Mouse (Mus musculus) kidney, postnatal 36 days (tissue): ENCODE results near the gene Slc16a8.

Experiments used
- DNase-seq, 2 experiments: peaks; one replicate each; pipeline ENCODE4 v3.0.0; 2021 to 2022; ENCODE audit warnings: mixed read lengths in 2 of 2

The Slc16a8 gene

DNA sequence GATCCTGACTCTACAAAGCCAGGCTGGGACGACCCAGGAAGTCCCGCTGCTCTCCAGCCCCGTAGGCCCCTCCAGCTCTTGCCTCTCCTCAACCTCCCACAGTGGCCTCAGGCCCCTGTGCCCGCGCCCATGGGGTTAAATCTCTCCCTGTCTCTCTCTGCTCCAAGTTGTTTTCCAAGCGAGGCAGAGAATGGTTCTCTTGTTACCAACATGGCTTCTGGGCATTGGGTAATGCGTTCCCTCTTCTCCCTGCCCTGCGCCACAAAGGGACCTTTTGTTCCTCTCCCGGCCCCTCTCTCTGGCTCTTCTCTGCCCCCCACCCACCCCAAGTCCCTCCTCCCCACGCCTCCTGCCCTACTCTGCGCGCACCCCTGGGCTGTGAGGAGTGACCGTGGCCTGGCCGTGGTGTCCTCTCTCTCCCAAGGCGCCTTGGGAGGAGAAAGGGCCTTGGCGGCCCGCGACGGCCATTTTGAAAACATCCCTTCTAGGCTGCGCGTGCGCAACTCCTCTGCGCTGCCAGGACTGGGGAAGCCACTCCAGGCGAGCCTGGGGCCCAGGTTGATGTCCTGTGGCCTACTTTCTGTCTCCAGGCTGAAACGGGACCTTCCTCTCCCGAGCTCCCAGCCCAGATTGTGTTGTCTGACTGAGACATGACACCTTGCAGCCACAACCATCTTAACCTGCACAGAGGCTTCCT is 41.7 kb downstream of the Slc16a8 start:
- DNase-seq = no peak

- no peak for DNase-seq
Observed at GRCm38 (mm10) chr15:79210357-79210756, 44.2 kb downstream of the Slc16a8 start.

DNA sequence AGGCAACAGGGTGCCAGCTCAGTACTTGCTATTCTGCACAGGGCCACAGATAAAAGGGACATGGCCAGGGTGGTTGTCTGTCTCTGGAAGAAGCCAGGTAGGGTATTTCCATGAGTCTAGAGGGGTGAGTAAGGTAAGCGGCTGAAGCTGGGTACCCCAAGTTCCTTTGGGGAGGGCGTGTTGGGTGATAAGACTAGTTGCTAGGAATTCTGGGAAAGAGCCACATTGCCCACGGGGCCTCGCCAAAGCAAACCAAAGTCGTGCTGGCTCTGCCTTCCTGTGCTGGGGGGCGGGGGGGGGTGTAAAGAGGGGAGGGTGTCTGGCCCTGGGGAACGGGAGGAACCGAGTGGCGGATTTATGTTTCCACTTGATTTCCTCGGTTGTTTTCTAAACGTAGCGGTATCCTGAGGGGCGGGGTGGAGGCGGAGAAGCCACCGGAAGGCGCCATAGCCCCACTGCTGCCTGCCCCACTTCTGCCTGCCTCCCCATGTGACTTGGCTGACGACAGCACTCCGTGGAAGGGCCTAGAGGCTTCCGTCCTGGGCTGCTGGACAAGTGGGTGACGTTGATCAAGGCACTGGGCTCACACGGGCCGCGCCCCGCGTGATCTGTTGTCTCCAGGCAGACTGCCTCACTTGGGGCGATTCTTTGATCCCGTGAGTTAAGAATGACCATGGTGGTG is 45.7 kb downstream of the Slc16a8 start:
- peak; percentile 75 for DNase-seq

GRCm38 (mm10) chr15:79208211-79208610 is 46.4 kb downstream of the Slc16a8 start:
- no peak for DNase-seq

DNA sequence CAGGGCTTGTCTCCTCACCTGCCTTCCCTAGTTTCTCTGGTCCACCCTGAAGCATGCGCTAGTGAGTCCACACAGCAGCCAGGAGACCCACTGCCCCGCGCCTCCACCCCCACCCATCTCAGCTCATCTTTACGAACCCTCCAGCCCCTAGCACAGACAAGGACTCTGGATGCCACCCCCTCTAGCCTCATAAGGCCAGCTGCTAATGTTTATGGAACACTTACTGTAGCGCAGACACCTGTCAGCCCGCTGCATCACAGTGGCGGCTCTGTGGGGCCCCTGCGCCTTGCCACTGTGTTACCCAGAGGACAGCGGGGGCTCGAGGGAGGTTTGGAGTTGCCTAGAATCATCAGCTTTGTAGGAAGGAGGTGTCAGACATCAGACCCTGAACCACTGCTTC is 52.0 kb downstream of the Slc16a8 start:
- DNase-seq = no peak

GRCm38 (mm10) chr15:79201491-79202150 is 52.9 kb downstream of the Slc16a8 start:
- no peak for DNase-seq
